Mouse (Mus musculus): ENCODE measurements at regions not wholly inside any gene's neighbourhood (a gene's known extent, or its start where the extent isn't known, plus 50 kb on each side); places are given as distances from the start of the nearest gene placed in this dataset.

DNA sequence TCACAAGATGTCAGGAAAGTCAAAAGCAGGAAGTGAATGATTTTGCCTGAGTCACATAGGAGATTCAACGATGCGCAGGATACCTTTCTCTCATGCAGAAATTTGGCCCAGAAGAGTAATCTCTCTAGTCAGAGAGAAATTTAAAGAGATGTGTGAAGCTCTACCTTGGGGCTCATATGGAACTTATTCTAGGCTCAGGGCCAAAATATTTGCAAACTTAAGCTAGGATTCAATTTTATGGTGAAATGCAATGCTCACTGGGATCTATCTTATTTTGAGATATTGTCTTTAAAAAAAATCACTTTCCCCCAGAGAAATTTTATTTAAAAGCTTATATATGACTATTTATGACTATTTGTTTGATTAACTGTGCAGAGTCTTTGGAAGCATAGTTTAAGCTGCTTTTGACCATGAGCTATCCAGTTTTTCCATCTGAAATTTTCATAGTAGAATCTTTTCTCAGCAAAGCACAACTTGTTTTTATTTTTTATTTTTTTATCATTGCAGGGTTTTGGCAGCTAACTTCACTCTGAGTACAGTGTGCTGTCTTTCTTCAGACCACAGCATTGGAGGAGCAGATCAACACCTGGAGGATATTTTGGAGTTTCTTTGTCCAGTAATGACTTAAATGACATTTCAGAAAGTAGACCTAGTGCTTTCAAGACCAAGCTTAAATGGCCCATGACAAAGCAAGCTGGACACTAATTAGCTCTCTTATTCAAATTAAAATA lies 1039.3 kb downstream of the Adgrl3 start:
- no peak for TF ChIP-seq CTCF (conservative IDR thresholded peaks at IDR 0.05; ENCODE audit: low read length)
- TF ChIP-seq NANOG (IDR thresholded peaks at IDR 0.05; ENCODE audit: borderline replicate concordance, low read length) = no peak
- no peak for TF ChIP-seq POU5F1 (IDR thresholded peaks at IDR 0.05; ENCODE audit: borderline replicate concordance, low read length)
